Mouse (Mus musculus) erythroblast, adult 5-6 weeks (primary cell): ENCODE measurements around the gene Camta1. TPM values are rescaled to one million over a fixed set of nuclear protein-coding genes. Genes with fewer than 3 reads are reported as not detected.

Experiments used
- ATAC-seq: replicated peaks from 2 replicates; pipeline ENCODE4 v1.8.0; 2016; ENCODE audit warnings: moderate number of reproducible peaks, mild to moderate bottlenecking, moderate TSS enrichment, inconsistent platforms; ENCODE audit not compliant: poor library complexity, low FRiP score, severe bottlenecking
- total RNA-seq, 2 experiments: library from RNA; stranded (forward) in 1 of 2; stranded (reverse) in 1 of 2; fragments of 150-400 nt in 1 of 2; fragments of 200-764, 138-1000 nt in 1 of 2; gene quantifications; 2 replicates each; pipeline versions ENCODE4 v1.2.3 to v1.2.4; 2015 to 2017; ENCODE audit warnings: low replicate concordance in 2 of 2

The Camta1 gene
- total RNA-seq, 2 experiments from 2014 or later: 11.7 to 25.7 TPM

DNA sequence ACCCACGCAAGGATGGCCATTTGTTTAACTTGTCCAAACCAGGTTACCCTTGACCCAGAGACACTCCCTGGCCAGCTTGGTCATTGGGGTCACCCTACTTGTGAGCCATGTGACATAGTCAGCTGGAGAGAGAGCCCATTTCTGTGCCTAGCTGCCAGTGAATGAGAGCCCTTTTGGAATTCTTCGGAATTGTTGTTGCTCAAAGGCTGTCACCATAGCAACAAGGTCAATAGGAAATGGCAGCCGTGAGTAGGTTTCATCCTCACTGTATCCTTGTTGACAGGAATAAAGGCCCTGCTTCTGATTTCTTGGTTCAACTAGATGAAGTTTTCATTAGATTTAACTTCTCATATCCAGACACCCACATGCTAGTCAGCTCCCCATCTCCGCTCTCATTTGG is 707.4 kb downstream of the Camta1 start:
- no peak for ATAC-seq

DNA sequence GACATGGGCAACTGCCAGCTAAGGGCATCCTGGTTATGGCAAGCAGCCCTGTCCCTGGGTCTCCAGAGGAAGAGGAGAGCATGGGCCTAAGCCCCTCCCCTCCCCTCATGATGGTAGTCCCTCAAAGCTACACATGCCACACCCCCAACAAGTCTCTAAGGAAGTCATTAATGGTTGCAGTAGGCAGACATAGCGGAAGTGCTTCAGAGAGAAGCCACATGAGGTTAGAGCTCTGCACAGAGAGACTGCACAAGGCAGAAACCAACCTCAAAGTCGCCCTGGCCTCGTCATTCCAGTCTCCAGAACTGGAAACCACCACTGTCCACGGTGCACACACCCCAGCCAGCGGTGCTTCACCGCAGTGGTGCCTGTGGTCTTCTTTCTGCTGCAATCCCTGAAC is 709.7 kb downstream of the Camta1 start:
- ATAC-seq: no peak

DNA sequence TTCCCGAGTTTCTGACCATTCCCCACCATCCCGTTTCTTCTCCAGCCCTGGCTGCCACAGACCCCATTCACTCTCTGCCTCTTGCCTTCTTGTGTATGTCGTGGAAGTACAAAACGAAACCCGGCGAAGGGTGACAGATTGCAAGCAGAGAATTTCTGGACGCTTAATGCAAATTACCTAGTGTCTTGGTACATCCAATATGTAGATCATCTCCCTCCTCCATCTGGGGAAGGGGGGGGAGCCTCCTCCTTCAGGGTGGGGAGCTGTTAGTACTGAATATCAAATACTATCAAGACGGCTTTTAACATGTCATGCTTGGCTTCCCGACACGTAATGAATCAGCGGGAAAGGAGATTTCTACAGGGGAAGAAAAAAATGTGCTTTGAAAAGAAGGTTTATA is 710.8 kb downstream of the Camta1 start:
- ATAC-seq: no peak

DNA sequence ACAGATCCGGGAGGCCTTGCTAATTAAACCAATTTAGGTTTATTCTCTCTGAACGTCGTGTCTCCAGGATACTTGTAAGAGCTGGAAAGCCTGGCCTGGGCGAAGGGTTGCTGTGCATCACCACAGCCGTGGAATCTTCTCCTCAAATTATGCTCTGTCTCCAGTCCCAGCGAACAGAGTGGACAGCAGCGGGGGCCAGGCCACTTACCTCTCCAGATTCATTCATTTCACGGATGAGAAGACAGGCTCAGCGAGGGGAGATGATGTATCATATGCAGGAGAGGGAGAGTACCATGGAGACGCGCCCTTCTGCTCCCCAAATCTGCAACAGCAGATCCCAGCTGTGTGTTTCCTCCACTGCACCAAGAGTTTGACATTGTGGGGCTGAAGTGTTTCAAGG is 711.6 kb downstream of the Camta1 start:
- ATAC-seq: no peak

DNA sequence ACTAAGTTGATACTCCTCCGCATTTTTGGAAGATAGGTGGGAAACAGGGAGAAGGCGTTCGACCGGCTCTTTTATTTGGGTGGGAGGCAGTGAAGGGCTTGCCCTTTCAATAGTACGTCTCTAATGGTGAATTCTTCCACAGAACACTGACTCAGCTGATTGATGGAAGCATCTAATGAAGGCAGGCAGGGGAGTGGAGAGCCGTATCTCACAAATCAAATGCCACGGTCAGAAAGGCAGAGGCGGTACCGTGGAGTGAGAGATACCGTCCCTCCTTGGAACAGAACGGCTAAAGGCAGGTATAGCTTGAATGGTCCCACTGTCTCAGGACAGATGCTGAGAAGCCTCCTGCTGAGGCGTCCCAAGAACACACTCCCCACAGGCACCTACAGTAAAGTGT is 714.1 kb downstream of the Camta1 start:
- ATAC-seq: no peak

DNA sequence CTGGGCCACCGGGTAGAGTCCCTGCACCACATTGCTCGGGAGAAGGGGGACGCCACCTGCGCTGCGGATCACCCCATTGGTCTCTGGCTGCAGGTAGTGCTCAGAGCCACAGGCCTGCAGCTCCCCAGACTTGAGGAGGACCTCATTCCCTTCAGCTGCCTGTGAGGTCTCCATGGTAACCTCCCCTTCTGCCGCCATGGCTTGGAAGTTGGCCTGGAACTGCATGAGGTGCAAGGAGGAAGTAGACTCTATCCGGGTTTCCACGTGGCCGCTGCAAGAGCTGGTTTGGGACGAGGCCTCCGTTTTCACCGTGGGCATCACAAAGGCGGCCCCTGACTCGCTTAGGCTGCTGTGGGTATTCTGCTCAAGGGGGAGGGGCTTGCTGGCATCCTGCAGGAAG is 717.6 kb downstream of the Camta1 start:
- no peak for ATAC-seq

DNA sequence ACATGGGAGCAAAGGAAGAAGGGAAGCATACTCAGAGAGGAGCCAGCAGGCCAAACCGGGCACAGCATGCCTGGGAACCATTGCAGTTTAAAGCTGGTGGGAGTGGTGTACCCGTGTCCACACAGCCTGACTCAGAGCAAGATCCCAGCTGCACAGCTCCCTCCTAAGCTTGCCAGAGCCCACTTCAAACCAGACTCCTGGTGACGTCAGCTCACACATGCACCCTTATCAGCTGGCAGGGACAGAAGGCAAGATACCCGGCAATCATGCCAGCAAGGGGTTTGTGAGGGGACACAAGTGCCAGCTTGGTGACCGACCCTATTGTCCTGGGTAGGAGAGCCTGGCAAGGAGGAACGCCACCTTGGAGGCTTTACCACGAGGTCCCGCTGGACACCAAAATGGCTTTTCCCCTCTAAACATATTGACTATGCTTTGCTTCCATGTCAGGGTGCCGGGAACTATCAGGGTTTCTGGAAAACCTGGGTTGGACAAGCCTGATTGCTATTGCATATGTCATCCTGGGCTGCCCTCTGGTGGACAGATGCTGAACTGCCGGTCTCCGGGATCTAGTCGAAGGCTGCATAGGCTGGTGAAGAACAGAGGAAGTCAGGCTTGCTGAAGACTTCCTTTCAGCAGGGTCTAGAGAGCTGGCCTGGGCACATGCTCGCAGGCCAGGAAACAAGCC is 720.3 kb downstream of the Camta1 start:
- ATAC-seq: peak; percentile 61

DNA sequence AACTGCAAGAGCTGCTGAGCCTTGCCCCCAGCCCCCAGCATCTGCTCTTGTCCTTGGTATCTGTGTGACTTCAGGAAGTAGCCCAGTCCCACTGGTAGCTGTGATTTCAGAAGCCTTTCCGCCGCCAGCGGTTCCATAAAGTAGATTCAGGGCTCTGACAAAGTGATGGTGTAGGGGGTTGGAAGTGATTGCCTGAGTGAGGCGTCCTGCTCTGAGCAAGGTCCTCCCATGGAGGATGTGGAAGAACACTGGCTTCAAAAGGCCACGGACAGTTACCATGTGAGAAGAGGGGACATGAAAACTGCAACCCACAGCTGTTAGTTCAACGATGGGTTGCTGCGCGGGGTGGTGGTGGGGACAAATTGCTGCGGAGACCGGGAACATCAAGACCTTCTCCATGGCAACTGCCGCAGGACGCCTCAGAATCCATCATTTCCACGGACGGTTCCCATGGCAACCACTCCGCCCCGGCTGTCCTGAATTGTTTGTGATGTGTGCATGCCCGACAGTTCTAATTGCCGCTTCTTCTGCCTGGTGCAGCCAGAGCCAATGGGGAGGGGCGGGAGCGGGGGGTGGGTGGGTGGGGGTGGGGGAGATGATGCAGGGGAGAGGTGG is 721.2 kb downstream of the Camta1 start:
- no peak for ATAC-seq

DNA sequence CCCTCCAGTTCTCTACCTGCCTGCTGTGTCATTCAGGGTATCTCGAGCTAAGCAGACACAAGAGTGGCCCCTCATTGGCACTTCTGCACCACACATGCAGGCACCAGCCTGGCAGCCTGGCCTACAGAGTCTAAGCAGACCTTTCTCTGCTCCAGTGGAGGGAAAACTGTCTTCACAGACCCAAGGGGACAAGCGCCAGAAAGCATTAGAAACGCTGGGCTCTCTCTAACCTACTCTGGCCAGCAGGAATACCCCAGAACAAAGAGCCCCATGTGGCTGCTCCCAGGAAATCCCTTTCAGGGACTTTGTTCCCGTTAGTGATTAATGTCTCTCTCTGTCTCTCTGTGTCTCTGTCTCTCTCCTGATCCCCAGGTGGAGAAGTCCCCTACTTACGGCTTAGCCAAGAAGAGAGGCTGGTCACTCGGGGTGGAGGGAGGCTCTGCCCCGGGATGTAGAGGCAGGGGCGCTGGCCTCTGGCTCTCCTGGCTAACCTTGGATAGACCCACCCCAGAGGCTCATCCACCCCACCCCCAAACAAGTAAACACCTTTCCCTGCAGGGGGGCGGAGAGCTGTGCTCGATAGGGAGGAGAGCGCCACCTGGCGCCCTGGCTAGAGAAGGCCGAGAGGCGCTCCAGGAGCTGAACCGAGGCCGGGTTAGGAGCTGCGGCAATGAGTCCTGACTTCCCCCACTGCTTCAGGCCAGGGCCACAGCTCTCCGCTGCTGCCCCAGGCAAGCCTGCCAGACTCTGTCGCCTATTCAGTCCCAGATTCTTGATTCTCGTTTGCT is 722.4 kb downstream of the Camta1 start:
- ATAC-seq: 0 out of 2 replicates have a peak, but pooled peaks have one; percentile 46

DNA sequence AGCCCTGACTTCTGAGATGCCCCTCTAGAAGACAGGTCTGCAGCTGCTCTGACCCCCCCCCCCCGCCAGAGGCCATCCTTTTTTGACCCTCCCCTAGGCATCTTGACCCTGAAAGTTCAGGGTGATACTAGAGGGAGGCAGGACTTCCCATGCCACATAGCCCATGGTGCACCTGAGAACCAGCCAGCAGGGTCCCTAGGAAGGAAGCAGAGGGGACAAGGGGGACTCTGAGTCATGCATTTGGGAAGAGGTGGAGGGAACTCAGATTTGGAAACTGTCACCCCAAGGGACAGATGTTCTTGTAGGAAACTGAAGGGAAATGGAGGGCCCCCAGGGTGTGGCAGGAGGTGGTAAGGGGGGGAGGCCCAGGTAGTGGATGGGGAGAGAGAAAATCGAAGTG is 723.1 kb downstream of the Camta1 start:
- no peak for ATAC-seq

DNA sequence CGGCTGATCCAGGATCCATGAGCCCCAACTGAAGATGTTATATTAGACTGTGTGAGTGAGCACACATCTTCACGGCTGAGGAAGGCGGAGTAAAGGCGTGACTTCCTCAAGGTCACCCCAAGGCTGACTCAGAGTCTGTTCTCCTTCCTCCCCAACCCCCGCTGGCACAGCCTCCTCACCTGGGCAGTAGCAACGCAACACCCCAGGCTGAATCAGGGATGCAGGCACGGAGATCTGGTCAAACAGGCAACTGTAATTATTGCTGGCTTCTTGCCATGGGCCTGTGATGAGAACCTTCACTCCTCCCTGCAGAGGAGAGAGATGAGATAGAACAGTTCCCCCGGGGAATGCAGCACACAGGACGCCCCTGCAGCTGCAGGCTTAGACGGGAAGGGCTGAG is 723.5 kb downstream of the Camta1 start:
- ATAC-seq: no peak

DNA sequence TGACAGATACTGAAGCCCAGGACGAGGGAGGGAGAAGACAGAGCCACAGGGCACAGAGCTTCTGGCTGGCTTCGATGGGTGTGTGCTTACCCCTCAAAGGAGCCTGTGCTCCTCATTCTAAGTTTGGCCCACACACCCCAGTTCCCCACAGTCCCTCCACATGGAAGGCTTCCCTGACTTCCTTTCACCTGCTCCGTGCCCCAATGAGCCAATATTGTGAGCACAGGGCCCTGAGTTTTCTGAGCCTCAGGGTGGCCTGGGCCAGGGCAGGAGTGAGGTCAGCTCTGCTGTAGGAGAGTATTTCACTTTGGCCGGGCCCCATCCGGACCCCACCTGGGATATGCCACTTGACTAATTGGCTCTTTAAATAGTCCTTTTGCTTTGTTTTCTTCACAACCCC is 724.0 kb downstream of the Camta1 start:
- no peak for ATAC-seq

DNA sequence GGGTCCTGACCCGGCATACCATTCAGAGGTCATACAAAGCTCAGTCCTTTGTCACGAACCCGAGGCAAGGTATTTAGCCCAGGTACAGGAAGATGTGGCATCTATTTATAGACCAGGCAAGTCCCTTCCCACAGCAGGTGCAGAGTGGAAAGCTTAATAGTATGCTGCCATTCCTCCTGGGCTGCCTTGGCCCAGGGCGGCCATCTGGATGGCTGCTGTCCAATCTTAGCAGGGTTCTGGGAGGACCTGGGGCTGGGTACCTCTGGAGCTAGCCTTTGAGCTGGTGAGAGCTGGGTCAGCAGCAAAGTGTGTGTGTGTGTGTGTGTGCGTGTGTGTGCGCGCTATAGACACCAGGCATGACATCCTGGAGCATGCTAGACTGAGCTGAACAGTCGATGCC is 726.2 kb downstream of the Camta1 start:
- ATAC-seq: no peak

DNA sequence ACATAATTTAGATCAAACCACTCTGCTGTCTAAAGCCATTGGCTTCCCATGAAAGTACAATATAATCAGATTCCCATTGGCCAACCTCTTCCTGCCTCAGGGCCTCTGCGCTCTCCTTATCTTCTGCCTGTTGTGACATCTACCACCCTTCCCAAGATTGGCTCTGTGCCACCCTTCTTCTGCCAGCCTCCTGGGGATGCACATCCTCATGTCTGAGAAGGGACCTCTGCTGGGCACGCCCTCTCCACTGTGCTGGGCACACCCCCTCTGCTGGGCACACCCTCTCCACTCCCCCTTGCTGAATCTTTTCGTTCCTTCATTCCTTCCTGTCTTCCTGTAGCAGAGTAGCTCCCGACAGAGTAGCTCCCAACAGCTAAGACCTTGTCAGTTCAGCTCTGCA is 727.9 kb downstream of the Camta1 start:
- no peak for ATAC-seq

DNA sequence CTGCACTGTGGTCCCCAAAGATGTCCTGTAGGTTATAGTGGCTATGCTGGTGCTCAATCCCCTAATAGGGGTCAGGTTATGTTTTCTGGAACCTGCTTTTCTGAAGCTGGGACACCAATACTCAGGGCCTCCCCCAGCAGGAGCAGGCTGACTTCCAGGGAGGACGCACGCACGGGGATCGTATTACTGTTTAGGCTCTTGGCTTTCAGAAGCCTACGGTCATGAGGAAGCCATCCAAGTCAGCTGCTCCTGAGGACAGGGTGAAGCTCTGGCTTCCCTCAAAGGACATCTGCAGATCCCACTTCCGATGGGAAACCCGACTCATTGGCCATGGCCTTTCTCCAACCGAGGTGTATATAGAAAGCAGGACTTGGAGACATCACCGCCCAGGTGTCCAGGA is 729.2 kb downstream of the Camta1 start:
- ATAC-seq: no peak

DNA sequence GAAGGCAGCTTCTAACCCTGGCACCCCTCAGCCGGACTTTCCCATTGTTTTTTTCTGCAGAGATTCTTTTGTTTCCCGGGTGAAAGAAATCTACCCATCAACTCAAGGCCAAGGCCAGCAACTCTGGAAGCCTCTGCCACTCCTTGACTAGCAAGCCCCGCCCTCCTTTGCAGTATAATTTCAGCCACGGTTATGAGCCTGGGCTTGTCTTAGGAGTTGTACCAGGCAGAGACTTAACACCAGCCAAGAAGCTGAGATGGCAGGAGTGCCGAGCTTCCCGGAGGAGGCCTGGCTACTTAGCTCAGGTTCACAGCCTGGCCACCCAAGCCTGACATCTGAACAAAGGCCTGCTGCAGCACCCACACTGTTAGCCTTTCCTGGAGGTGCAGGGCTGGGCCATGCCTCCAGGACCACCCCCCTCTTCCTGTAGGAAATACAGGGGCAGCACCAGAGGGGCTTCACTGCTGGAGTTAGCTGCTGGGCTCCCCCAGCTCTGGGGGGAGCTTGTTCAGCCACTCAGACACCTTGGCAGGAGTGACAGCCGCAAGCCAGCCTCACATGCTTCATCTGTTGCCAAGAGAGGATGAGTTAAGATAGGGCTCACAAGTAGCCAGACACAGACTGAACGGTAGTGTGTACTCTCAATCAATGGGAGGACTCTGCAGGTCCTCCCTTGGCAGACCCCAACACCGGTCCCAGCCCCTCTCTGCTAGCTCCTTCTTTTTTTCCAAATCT is 730.8 kb downstream of the Camta1 start:
- ATAC-seq: no peak

DNA sequence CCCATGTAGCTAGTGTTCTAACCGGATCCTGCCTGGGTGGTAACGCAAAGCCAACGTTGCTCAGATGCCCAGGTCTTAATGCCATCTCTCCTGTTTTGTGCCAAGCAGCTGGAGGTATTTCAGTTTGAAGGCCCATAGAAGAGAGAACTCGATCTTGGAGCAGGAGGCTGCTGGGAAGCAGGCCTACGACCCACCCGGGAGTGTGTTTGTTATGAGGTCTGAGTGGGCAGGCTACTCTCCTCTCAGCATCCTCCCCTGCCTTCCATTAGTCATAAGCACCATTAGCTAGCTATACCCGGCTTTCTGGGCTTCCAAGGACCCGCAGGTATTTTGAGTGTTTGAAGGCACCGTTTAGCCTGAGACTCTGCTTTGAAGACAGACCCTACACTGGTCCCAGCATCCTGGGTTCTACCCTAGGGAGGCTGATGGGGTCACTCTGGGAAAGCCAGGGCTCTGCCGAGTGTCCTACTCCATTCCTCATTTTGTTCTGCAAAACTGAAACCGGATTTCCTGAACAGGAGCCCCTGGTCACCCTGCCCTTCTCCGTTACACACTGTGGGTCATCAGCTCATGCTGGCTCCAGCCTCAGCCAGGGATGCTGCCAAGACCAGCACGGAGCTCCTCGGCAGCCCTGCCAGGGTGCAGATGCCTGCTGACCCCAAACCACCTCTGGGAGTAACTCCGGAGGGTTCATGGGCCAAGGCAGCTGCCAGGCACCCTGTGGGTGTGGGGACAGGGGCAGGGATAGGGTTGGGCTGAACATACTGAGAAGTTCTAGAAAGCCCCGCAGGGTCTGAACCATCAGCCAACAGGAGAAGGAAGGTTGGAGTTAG is 731.7 kb downstream of the Camta1 start:
- no peak for ATAC-seq

DNA sequence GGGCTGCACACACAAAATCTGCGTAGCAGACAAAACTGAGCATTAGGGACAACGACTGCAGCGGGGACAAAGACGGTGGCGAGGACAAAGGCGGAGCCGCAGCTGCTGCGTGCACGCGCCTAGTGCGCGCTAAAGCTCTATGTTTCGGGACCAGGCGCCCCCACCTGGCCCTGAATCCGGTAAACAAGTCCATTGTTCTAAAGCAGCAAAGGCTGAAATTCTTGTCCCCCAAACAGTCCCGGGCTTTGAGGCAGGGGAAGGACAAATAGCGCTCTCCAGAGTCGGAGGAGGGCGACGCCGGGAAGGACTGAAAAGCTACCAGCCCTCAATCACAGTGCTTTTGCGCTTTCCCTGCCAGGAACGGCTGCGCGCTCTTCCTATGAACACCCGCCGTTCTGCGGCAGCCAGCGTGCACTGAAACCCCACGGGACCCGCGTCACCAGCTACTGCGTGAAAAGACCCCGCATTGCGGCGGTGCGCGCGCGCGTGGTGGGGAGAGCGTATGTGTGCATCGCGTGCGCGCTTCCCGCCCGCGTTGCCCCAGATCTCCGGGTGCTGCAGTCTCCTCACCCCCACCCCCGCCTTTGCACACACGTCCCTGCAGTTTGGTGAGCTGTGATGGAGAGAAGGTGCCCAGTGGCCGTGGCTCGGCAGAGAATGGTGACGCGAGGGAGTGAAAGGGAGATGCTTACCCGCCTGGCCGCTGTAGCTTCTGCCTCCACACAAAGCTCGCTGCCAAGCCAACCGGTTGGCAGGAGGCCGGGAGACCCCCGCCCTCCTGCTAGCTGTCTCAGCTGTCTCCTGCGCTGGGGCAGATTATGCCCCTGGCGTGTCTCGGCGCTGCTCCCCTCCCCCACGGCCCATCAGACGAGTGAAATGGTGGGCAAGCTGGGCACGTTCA is 732.8 kb downstream of the Camta1 start:
- ATAC-seq: no peak
